Mouse (Mus musculus) liver, embryonic 12.5 days (tissue): ENCODE measurements around the gene Bcl2l14. TPM values are rescaled to one million over a fixed set of nuclear protein-coding genes. Genes with fewer than 3 reads are reported as not detected.

Experiments
- ATAC-seq: fragments of 200-750 bp; cut with Nextera tagmentation; 2 replicates; pipeline ENCODE4 v1.8.0; 2017; ENCODE audit warnings: moderate number of reproducible peaks, mild to moderate bottlenecking, moderate library complexity
- H3K27ac ChIP-seq: fragments of 300-500 bp; sonication (generic); 2 replicates; pipeline ENCODE4 v1.5.1; 2016; ENCODE audit warnings: mild to moderate bottlenecking
- H3K27me3 ChIP-seq: fragments of 300-500 bp; sonication (generic); replicated peaks from 2 replicates; pipeline ENCODE4 v1.6.1; 2016; ENCODE audit warnings: mild to moderate bottlenecking, moderate library complexity
- H3K36me3 ChIP-seq: fragments of 300-500 bp; sonication (generic); 2 replicates; pipeline ENCODE4 v1.6.1; 2016; ENCODE audit warnings: mild to moderate bottlenecking, moderate library complexity
- H3K4me1 ChIP-seq: fragments of 300-500 bp; sonication (generic); 2 replicates; pipeline ENCODE4 v1.6.1; 2016
- H3K4me2 ChIP-seq: fragments of 300-500 bp; sonication (generic); 2 replicates; pipeline ENCODE4 v1.6.1; 2016; ENCODE audit warnings: mild to moderate bottlenecking, moderate library complexity
- H3K4me3 ChIP-seq: fragments of 300-500 bp; sonication (generic); 2 replicates; pipeline ENCODE4 v1.5.1; 2016; ENCODE audit warnings: mild to moderate bottlenecking, moderate library complexity
- H3K9ac ChIP-seq: fragments of 300-500 bp; sonication (generic); 2 replicates; pipeline ENCODE4 v1.6.1; 2016; ENCODE audit warnings: mild to moderate bottlenecking, moderate library complexity
- H3K9me3 ChIP-seq: fragments of 300-500 bp; sonication (generic); replicated peaks from 2 replicates; pipeline ENCODE4 v1.6.1; 2016; ENCODE audit warnings: mild to moderate bottlenecking, moderate library complexity
- WGBS: fragments of 180-500 bp; shearing (Covaris S2); methylation state at CpG from one replicate; pipeline ENCODE4 v1.1.7; 2016; ENCODE audit not compliant: insufficient replicate concordance; 5-methylcytosine and 5-hydroxymethylcytosine counted together
- polyA plus RNA-seq: library from polyadenylated mRNA; unstranded; fragments of >200 nt; fragmentation: Nextera tagmentation; extraction: Ambion mirVana; gene quantifications from 2 replicates; pipeline ENCODE4 v1.2.1, GENCODE M21; 2016

Gene Bcl2l14
- polyA plus RNA-seq, 1 experiment from 2014 or later: 0.38 TPM

- 70% methylated on average over 5 of the region's 5 CpGs for WGBS
- Histone ChIP-seq H3K9me3 (no peaks in the 10 kb centered on the region), H3K9ac (no peak overlapping the region), H3K4me1 (no peaks in the 10 kb centered on the region), H3K27me3 (no peaks in the 10 kb centered on the region), H3K4me2 (no peak overlapping the region), H3K36me3 (no peaks in the 10 kb centered on the region), H3K4me3 (no peak overlapping the region), H3K27ac (no peak overlapping the region)
- no peak for ATAC-seq
Observed at GRCm38 (mm10) chr6:134377201-134377600, 18.9 kb upstream of the Bcl2l14 start.

- 65% methylated on average over 3 of the region's 3 CpGs for WGBS
- no peaks in the 10 kb centered on the region for H3K9me3 ChIP-seq
- no peak overlapping the region for H3K4me3 ChIP-seq
- no peak overlapping the region for H3K27ac ChIP-seq
- H3K4me1 ChIP-seq: no peaks in the 10 kb centered on the region
- H3K9ac ChIP-seq: no peak overlapping the region
- H3K36me3 ChIP-seq: no peaks in the 10 kb centered on the region
- no peaks in the 10 kb centered on the region for H3K27me3 ChIP-seq
- no peak for ATAC-seq
- no peak overlapping the region for H3K4me2 ChIP-seq
Observed at GRCm38 (mm10) chr6:134377856-134378255, 18.3 kb upstream of the Bcl2l14 start.

GRCm38 (mm10) chr6:134381462-134381861 is 14.7 kb upstream of the Bcl2l14 start:
- no peaks in the 10 kb centered on the region for H3K9me3 ChIP-seq
- H3K9ac ChIP-seq: no peak overlapping the region
- H3K36me3 ChIP-seq: no peaks in the 10 kb centered on the region
- no peak overlapping the region for H3K4me3 ChIP-seq
- no peak for ATAC-seq
- H3K27ac ChIP-seq: no peak overlapping the region
- WGBS: 71% methylated on average over 6 of the region's 6 CpGs
- no peaks in the 10 kb centered on the region for H3K4me1 ChIP-seq
- H3K27me3 ChIP-seq: no peaks in the 10 kb centered on the region
- no peak overlapping the region for H3K4me2 ChIP-seq

GRCm38 (mm10) chr6:134385931-134386330 is 10.2 kb upstream of the Bcl2l14 start:
- no peak overlapping the region for H3K4me2 ChIP-seq
- no peak overlapping the region for H3K9ac ChIP-seq
- H3K36me3 ChIP-seq: no peaks in the 10 kb centered on the region
- no peak for ATAC-seq
- no peaks in the 10 kb centered on the region for H3K9me3 ChIP-seq
- H3K4me1 ChIP-seq: no peaks in the 10 kb centered on the region
- H3K27ac ChIP-seq: no peak overlapping the region
- 76% methylated on average over 6 of the region's 6 CpGs for WGBS
- H3K4me3 ChIP-seq: no peak overlapping the region
- H3K27me3 ChIP-seq: no peaks in the 10 kb centered on the region

- ATAC-seq: no peak
- H3K9ac ChIP-seq: no peak overlapping the region
- 80% methylated on average over 10 of the region's 10 CpGs for WGBS
- H3K4me1 ChIP-seq: no peaks in the 10 kb centered on the region
- H3K27ac ChIP-seq: no peak overlapping the region
- no peak overlapping the region for H3K4me2 ChIP-seq
- H3K36me3 ChIP-seq: no peaks in the 10 kb centered on the region
- H3K9me3 ChIP-seq: no peaks in the 10 kb centered on the region
- no peak overlapping the region for H3K4me3 ChIP-seq
- no peaks in the 10 kb centered on the region for H3K27me3 ChIP-seq
Observed at GRCm38 (mm10) chr6:134387396-134387795, 8.7 kb upstream of the Bcl2l14 start.

GRCm38 (mm10) chr6:134388424-134389110 is 7.6 kb upstream of the Bcl2l14 start:
- no peak overlapping the region for H3K27ac ChIP-seq
- H3K36me3 ChIP-seq: no peaks in the 10 kb centered on the region
- H3K4me2 ChIP-seq: no peak overlapping the region
- no peaks in the 10 kb centered on the region for H3K4me1 ChIP-seq
- no peak for ATAC-seq
- H3K27me3 ChIP-seq: no peaks in the 10 kb centered on the region
- 82% methylated on average over 24 of the region's 24 CpGs for WGBS
- H3K9ac ChIP-seq: no peak overlapping the region
- H3K4me3 ChIP-seq: no peak overlapping the region
- no peaks in the 10 kb centered on the region for H3K9me3 ChIP-seq

GRCm38 (mm10) chr6:134389248-134389891 is 6.7 kb upstream of the Bcl2l14 start:
- Histone ChIP-seq H3K9ac (no peak overlapping the region), H3K9me3 (no peaks in the 10 kb centered on the region), H3K4me2 (no peak overlapping the region), H3K4me3 (no peak overlapping the region), H3K4me1 (no peaks in the 10 kb centered on the region), H3K27me3 (no peaks in the 10 kb centered on the region), H3K36me3 (no peaks in the 10 kb centered on the region), H3K27ac (no peak overlapping the region)
- WGBS: 16% methylated on average over 11 of the region's 11 CpGs
- no peak for ATAC-seq

GRCm38 (mm10) chr6:134389917-134390316 is 6.2 kb upstream of the Bcl2l14 start:
- H3K9me3 ChIP-seq: no peaks in the 10 kb centered on the region
- ATAC-seq: no peak
- H3K27me3 ChIP-seq: no peaks in the 10 kb centered on the region
- H3K27ac ChIP-seq: no peak overlapping the region
- no peak overlapping the region for H3K4me3 ChIP-seq
- H3K36me3 ChIP-seq: no peaks in the 10 kb centered on the region
- 51% methylated on average over 8 of the region's 8 CpGs for WGBS
- no peak overlapping the region for H3K9ac ChIP-seq
- H3K4me1 ChIP-seq: no peaks in the 10 kb centered on the region
- no peak overlapping the region for H3K4me2 ChIP-seq

- 77% methylated on average over 2 of the region's 2 CpGs for WGBS
- H3K4me3 ChIP-seq: no peak overlapping the region
- H3K4me1 ChIP-seq: no peaks in the 10 kb centered on the region
- H3K9ac ChIP-seq: no peak overlapping the region
- no peaks in the 10 kb centered on the region for H3K9me3 ChIP-seq
- no peak for ATAC-seq
- no peak overlapping the region for H3K27ac ChIP-seq
- H3K36me3 ChIP-seq: no peaks in the 10 kb centered on the region
- H3K4me2 ChIP-seq: no peak overlapping the region
- H3K27me3 ChIP-seq: no peaks in the 10 kb centered on the region
Observed at GRCm38 (mm10) chr6:134390837-134391236, 5.3 kb upstream of the Bcl2l14 start.

- 31% methylated on average over 16 of the region's 16 CpGs for WGBS
- H3K4me3 ChIP-seq: no peak overlapping the region
- H3K9ac ChIP-seq: no peak overlapping the region
- ATAC-seq: no peak
- H3K27me3 ChIP-seq: 0 out of 2 replicates have a peak, but pooled peaks cover 6% of the 10 kb centered on the region
- H3K9me3 ChIP-seq: no peaks in the 10 kb centered on the region
- peak overlapping the region; percentile 27 for H3K4me2 ChIP-seq
- no peak overlapping the region for H3K27ac ChIP-seq
- no peaks in the 10 kb centered on the region for H3K36me3 ChIP-seq
- H3K4me1 ChIP-seq: no peaks in the 10 kb centered on the region
Observed at GRCm38 (mm10) chr6:134402914-134403683, 7.0 kb downstream of the Bcl2l14 start.

- Histone ChIP-seq H3K27ac (no peak overlapping the region), H3K27me3 (0 out of 2 replicates have a peak, but pooled peaks cover 6% of the 10 kb centered on the region), H3K4me2 (no peak overlapping the region), H3K4me3 (no peak overlapping the region), H3K9me3 (no peaks in the 10 kb centered on the region), H3K4me1 (no peaks in the 10 kb centered on the region), H3K9ac (no peak overlapping the region), H3K36me3 (no peaks in the 10 kb centered on the region)
- ATAC-seq: no peak
- WGBS: 77% methylated on average over 9 of the region's 9 CpGs
Observed at GRCm38 (mm10) chr6:134403684-134404070, 7.6 kb downstream of the Bcl2l14 start.

- Histone ChIP-seq H3K4me3 (no peak overlapping the region), H3K36me3 (no peaks in the 10 kb centered on the region), H3K4me2 (no peak overlapping the region), H3K27ac (no peak overlapping the region), H3K9me3 (no peaks in the 10 kb centered on the region), H3K9ac (no peak overlapping the region), H3K27me3 (0 out of 2 replicates have a peak, but pooled peaks cover 6% of the 10 kb centered on the region), H3K4me1 (no peaks in the 10 kb centered on the region)
- ATAC-seq: no peak
- 52% methylated on average over 5 of the region's 5 CpGs for WGBS
Observed at GRCm38 (mm10) chr6:134407226-134407625, 11.1 kb downstream of the Bcl2l14 start.
